Mouse (Mus musculus) lung, postnatal 0 days (tissue): ENCODE measurements at regions not wholly inside any gene's neighbourhood (a gene's known extent, or its start where the extent isn't known, plus 50 kb on each side); places are given as distances from the start of the nearest gene placed in this dataset.
A peak's percentile ranks its signal among the peaks of the same experiment; 100 is the strongest.
"Not testable (repeated sequence)": the region's sequence is repeated elsewhere in the genome, so short reads cannot be mapped to it uniquely, and the experiment has no call there.

ENCODE experiments used
- ATAC-seq: fragments of 200-750 bp; cut with Nextera tagmentation; 2 replicates; pipeline ENCODE4 v1.8.0; 2017; ENCODE audit warnings: moderate library complexity
- DNase-seq: peaks from one replicate; pipeline ENCODE4 v3.0.0-alpha.2; 2016; ENCODE audit warnings: low spot score
- H3K27ac ChIP-seq: fragments of 300-500 bp; sonication (generic); 2 replicates; pipeline ENCODE4 v1.5.1; 2014; ENCODE audit warnings: antibody characterized with exemption, mild to moderate bottlenecking, low read length, mixed read lengths
- H3K27me3 ChIP-seq: fragments of 300-500 bp; sonication (generic); replicated peaks from 2 replicates; pipeline ENCODE4 v1.6.1; 2014; ENCODE audit warnings: low read length, mixed read lengths; ENCODE audit not compliant: insufficient read depth
- H3K36me3 ChIP-seq: fragments of 300-500 bp; sonication (generic); 2 replicates; pipeline ENCODE4 v1.6.1; 2014; ENCODE audit warnings: low read length, mixed read lengths; ENCODE audit not compliant: insufficient read depth
- H3K4me1 ChIP-seq: fragments of 300-500 bp; sonication (generic); 2 replicates; pipeline ENCODE4 v1.6.1; 2014; ENCODE audit warnings: antibody characterized with exemption, low read depth, low read length, mixed read lengths; ENCODE audit not compliant: insufficient read depth
- H3K4me2 ChIP-seq: fragments of 300-500 bp; sonication (generic); replicated peaks from 2 replicates; pipeline ENCODE4 v1.6.1; 2014; ENCODE audit warnings: low read depth, mild to moderate bottlenecking, low read length, moderate library complexity, mixed read lengths
- H3K4me3 ChIP-seq: fragments of 300-500 bp; sonication (generic); 2 replicates; pipeline ENCODE4 v1.5.1; 2014; ENCODE audit warnings: low read depth, low read length
- H3K9ac ChIP-seq: fragments of 300-500 bp; sonication (generic); replicated peaks from 2 replicates; pipeline ENCODE4 v1.6.1; 2014; ENCODE audit warnings: low read depth, mild to moderate bottlenecking
- H3K9me3 ChIP-seq: fragments of 300-500 bp; sonication (generic); 2 replicates; pipeline ENCODE4 v1.6.1; 2016; ENCODE audit warnings: low read length, mixed read lengths
- CTCF ChIP-seq: IDR thresholded peaks from 2 replicates; pipeline ENCODE4 v1.5.1; 2016; ENCODE audit warnings: antibody characterized with exemption, mild to moderate bottlenecking
- EP300 ChIP-seq: IDR thresholded peaks from 2 replicates; pipeline ENCODE4 v1.6.1; 2016; ENCODE audit warnings: antibody characterized with exemption, mild to moderate bottlenecking, control low read depth
- WGBS: fragments of 180-500 bp; shearing (Covaris S2); extraction: QIAGEN DNeasy Blood & Tissue Kit; methylation state at CpG from one replicate; pipeline ENCODE4 v1.1.7; 2014; 5-methylcytosine and 5-hydroxymethylcytosine counted together

DNA sequence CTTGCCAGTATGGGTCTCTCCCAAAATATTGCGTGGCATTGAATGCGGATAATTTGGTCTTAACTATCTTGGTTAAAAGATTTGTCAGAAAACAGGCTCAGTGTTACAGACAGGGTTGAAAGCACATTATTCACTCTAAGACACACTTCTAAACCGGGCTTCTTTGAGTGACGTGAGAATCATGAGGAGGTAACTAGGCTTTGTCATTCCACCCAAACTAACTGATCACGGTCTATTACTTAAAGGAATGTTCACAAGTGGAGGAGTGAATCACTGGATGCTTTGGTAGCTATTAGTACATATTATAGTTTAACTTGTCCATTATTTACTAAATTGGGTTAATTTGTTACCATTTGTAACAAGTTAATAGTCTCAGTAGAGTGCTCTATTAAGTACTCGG is 352.9 kb upstream of the Dab2 start:
- H3K9ac ChIP-seq: no peak overlapping the region
- no peaks in the 10 kb centered on the region for H3K36me3 ChIP-seq
- no peaks in the 10 kb centered on the region for H3K27me3 ChIP-seq
- WGBS: 89% methylated on average over 6 of the region's 6 CpGs
- DNase-seq: no peak
- no peak overlapping the region for H3K4me3 ChIP-seq
- no peak for TF ChIP-seq EP300
- TF ChIP-seq CTCF: no peak
- no peak for ATAC-seq
- H3K27ac ChIP-seq: no peak overlapping the region
- no peak overlapping the region for H3K4me2 ChIP-seq
- no peaks in the 10 kb centered on the region for H3K9me3 ChIP-seq
- H3K4me1 ChIP-seq: no peaks in the 10 kb centered on the region

DNA sequence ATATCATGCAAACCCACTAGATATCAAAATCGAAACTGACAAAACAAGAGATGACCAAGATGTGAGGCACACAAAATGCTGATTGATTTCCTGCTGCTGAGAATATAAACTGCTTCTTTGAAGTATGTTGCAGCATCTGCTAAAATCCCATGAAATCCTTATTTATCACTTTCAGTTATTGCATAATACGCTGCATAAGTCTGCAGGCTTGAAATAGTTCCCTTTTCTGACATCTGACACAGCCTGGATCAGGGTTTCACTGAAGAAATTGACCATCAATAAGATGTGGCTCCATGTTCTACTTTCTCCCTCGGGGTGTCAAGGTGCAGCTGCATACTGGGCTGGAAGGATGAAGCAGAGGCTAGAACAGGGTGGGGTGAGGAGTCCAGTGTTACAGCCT is 348.7 kb upstream of the Dab2 start:
- Histone ChIP-seq H3K27me3 (no peaks in the 10 kb centered on the region), H3K4me1 (no peaks in the 10 kb centered on the region), H3K27ac (no peak overlapping the region), H3K4me3 (no peak overlapping the region), H3K36me3 (no peaks in the 10 kb centered on the region), H3K9ac (no peak overlapping the region), H3K4me2 (no peak overlapping the region), H3K9me3 (no peaks in the 10 kb centered on the region)
- TF ChIP-seq EP300: no peak
- DNase-seq: peak; percentile 23
- no peak for ATAC-seq
- WGBS: 61% methylated on average over 3 of the region's 3 CpGs

DNA sequence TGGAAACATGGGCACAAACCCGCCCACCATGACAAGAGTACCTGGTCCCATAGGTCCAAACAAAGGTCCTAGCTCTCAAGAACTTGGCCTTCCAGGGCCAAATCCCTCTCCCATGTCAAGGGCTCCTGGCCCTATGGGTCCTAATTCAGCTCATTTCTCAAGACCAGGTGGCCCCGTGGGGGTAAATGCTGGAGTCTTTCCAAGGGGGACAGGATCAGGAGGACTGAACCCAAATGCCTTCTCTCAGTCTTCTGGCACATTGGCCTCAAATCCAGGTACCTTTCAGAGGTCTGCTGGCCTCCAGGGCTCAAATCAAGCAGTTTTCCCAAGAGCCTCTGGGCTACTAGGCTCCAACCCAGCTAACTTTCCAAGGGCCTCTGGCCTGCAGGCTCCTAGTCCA is 347.9 kb upstream of the Dab2 start:
- H3K27me3 ChIP-seq, H3K9me3 ChIP-seq, ATAC-seq, H3K4me1 ChIP-seq, DNase-seq, H3K27ac ChIP-seq, H3K9ac ChIP-seq, H3K36me3 ChIP-seq, H3K4me2 ChIP-seq, H3K4me3 ChIP-seq: not testable (repeated sequence)
- 89% methylated on average over 2 of the region's 2 CpGs for WGBS

DNA sequence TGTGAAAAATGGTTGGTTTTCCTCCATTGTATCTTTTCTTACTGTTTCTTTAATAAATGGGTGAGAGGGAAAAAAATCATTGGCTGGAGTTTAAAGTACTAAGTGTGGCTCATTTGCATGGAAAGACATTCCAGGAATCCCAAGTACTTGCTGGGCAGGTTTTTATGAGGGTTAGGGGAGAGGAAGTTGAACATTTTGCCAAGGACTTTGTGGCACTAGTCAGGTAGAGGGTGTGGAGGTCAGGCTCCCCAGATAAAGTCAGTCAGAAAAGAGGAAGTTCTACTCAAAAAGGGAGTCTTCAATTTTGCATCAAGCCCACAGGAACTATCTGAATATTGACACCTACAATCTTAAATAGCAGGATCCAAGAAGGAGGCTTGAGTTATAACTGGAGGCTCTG is 346.5 kb upstream of the Dab2 start:
- DNase-seq (peak; percentile 75), ATAC-seq (peak; percentile 86)
- Histone ChIP-seq H3K4me3 (no peak overlapping the region), H3K36me3 (no peaks in the 10 kb centered on the region), H3K9ac (no peak overlapping the region), H3K9me3 (no peaks in the 10 kb centered on the region), H3K27me3 (no peaks in the 10 kb centered on the region), H3K27ac (no peak overlapping the region), H3K4me1 (no peaks in the 10 kb centered on the region), H3K4me2 (no peak overlapping the region)
- TF ChIP-seq CTCF (no peak), EP300 (peak; percentile 76)

DNA sequence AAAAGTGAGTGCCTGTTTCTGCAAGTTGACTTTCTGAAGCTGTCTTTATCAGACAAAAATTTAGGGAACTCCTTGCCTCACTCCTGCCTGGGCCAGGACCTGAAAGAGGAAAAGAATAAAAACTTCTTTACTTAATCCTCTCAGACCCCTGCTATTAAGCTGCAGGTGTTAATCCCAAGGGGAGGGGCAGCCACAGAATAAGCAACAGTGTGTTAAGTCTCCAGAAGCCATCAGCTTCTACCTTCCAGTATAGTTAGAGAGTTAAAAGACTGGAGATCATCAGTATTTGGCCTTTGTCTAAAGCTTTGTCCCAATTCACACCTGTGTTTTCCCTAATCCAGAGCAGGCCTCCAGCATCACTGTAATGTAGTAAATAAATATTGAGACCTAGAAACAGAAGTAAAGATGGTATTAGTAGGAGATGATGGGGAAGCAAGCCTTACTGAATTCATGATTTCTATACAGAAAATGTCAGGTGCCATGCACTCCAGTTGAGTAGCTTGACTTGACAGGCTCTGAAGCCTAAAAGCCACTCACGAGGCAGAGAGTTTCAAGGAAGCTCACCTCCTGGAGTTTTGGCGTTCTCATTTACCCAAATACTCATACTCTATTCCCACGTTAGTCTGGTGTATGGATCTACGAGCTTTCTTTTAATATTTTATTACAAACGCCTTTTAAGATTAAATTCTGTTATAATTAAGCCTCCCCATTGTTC is 308.1 kb upstream of the Dab2 start:
- TF ChIP-seq EP300: no peak
- no peak for TF ChIP-seq CTCF
- ATAC-seq: no peak
- WGBS: 69% methylated on average over 5 of the region's 5 CpGs
- Histone ChIP-seq H3K4me1 (no peaks in the 10 kb centered on the region), H3K4me2 (no peak overlapping the region), H3K9me3 (no peaks in the 10 kb centered on the region), H3K36me3 (no peaks in the 10 kb centered on the region), H3K27me3 (no peaks in the 10 kb centered on the region), H3K9ac (no peak overlapping the region), H3K4me3 (no peak overlapping the region), H3K27ac (no peak overlapping the region)
- DNase-seq: no peak

DNA sequence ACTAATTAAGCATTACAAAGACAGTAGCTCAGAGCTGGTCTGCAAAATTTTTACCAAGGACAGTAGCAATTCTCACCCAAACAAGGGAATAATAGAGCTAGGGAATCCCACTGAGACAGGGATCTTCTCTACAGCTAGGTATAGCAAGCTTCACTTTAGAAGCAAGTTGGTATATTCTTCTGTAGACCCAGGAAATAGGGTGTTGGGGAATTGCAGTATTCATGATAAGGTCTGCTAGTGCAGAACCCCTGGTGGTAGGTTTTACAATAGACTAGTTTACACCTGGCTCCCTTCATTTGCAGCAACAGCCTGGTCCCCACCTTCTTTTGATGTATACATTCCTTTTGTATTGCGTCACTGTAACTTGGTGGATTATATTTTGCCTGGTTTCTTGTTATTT is 307.4 kb upstream of the Dab2 start:
- not testable (repeated sequence) for H3K4me1 ChIP-seq

DNA sequence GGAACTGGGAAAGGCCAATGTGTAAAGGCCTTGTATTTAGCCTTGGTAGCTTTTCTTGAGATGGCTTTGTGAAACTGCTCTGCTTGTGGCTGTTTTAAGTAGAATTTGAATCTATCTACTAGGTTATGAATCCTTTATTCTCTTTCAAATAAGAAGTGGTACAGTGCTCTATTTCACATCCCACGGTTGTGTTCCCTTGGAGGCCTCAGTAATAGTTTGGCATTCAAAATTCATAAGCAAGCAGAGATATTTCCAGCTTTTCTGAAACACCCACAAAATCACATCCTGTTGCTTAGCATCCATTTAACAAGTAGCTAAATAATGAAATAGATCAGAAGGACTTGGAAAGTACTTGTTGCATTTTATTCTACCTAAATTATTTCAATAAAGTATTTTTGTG is 298.8 kb upstream of the Dab2 start:
- 90% methylated on average over 1 of the region's 1 CpGs for WGBS
- DNase-seq (no peak), ATAC-seq (no peak)
- Histone ChIP-seq H3K4me1 (no peaks in the 10 kb centered on the region), H3K27me3 (no peaks in the 10 kb centered on the region), H3K4me3 (no peak overlapping the region), H3K9ac (no peak overlapping the region), H3K27ac (no peak overlapping the region), H3K36me3 (no peaks in the 10 kb centered on the region), H3K4me2 (no peak overlapping the region), H3K9me3 (no peaks in the 10 kb centered on the region)
- TF ChIP-seq CTCF: no peak
- no peak for TF ChIP-seq EP300

More for the DNA sequence above, 307.4 kb upstream of the Dab2 start:
- H3K4me2 ChIP-seq, ATAC-seq, H3K4me3 ChIP-seq, H3K27ac ChIP-seq, H3K36me3 ChIP-seq, DNase-seq, H3K9me3 ChIP-seq, H3K9ac ChIP-seq, H3K27me3 ChIP-seq: not testable (repeated sequence)
- 96% methylated on average over 1 of the region's 1 CpGs for WGBS
